Comparison of ENCODE assay signal across 28 mouse cellular contexts in genomic region chr6:115565479-115566045, GRCm38 (mm10). TPM values are rescaled to one million over a fixed set of nuclear protein-coding genes. Genes with fewer than 3 reads are reported as not detected.
"Had no signal": no experiment of that assay in that cellular context is flagged by ENCODE, and none has a peak within 500 bp of the region (broad histone marks: within the 10 kb centered on the region; RNA-seq: fewer than 3 reads in every experiment).

No protein-coding gene starts in this region.

- H3K27me3 ChIP-seq: limb, embryonic 12.5 days; limb, embryonic 15.5 days; midbrain, embryonic 13.5 days; neural tube, embryonic 12.5 days; neural tube, embryonic 15.5 days; stomach, embryonic 15.5 days had no signal

- H3K27ac ChIP-seq: left cerebral cortex, adult 2 months; limb, embryonic 12.5 days; limb, embryonic 15.5 days; liver, embryonic 14.5 days; macrophage; midbrain, embryonic 13.5 days; neural tube, embryonic 12.5 days; neural tube, embryonic 15.5 days; stomach, embryonic 15.5 days had no signal

- H3K4me3 ChIP-seq: left cerebral cortex, adult 2 months; limb, embryonic 12.5 days; limb, embryonic 15.5 days; midbrain, embryonic 13.5 days; neural tube, embryonic 12.5 days; neural tube, embryonic 15.5 days; stomach, embryonic 15.5 days had no signal

- H3K9ac ChIP-seq: limb, embryonic 12.5 days; limb, embryonic 15.5 days; liver, embryonic 14.5 days; liver, postnatal 0 days; lung, embryonic 14.5 days; midbrain, embryonic 13.5 days; neural tube, embryonic 12.5 days; neural tube, embryonic 15.5 days; stomach, embryonic 15.5 days had no signal

- H3K4me2 ChIP-seq: limb, embryonic 12.5 days; limb, embryonic 15.5 days; liver, embryonic 11.5 days; lung, embryonic 14.5 days; midbrain, embryonic 13.5 days; neural tube, embryonic 12.5 days; neural tube, embryonic 15.5 days; stomach, embryonic 15.5 days had no signal

- ATAC-seq: liver, postnatal 0 days; lung, postnatal 0 days; midbrain, embryonic 13.5 days; midbrain, embryonic 16.5 days had no signal

- H3K9me3 ChIP-seq: limb, embryonic 15.5 days; midbrain, embryonic 13.5 days; neural tube, embryonic 12.5 days; neural tube, embryonic 15.5 days; stomach, embryonic 15.5 days had no signal

- DNase-seq: kidney, adult 2 months; kidney, postnatal 10 days; kidney, postnatal 36 days; layer of hippocampus, postnatal 36 days; liver, postnatal 0 days; lung, embryonic 14.5 days; right cerebral cortex, adult 18-20 months; right cerebral cortex, postnatal 14 days; right cerebral cortex, postnatal 4 days; spleen, adult 18-20 months; thymus, postnatal 25 days had no signal

- H3K4me1 ChIP-seq: limb, embryonic 12.5 days; midbrain, embryonic 13.5 days; neural tube, embryonic 12.5 days; neural tube, embryonic 15.5 days; stomach, embryonic 15.5 days had no signal

RNA-seq across cellular contexts. Expression of gene Mkrn2os, which starts 26.8 kb away (rescaled TPM):
- total RNA-seq: layer of hippocampus, adult 8-10 months; layer of hippocampus, postnatal 10 days; layer of hippocampus, postnatal 36 days; left cerebral cortex, adult 2 months; left cerebral cortex, postnatal 10 days; left cerebral cortex, postnatal 36 days; megakaryocyte, adult 5-6 weeks had no signal
- polyA plus RNA-seq: macrophage had no signal
